Mouse (Mus musculus) heart, embryonic 14.5 days (tissue): ENCODE results near the gene Ly6g6d. TPM values are rescaled to one million over a fixed set of nuclear protein-coding genes. Genes with fewer than 3 reads are reported as not detected.

Experiments
- ATAC-seq: fragments of 200-750 bp; cut with Nextera tagmentation; 2 replicates; pipeline ENCODE4 v1.8.0; 2017; ENCODE audit warnings: low read depth, moderate TSS enrichment; ENCODE audit not compliant: insufficient number of reproducible peaks, insufficient read depth, low FRiP score
- H3K27ac ChIP-seq, 2 experiments: fragments of 200-500 bp in 1 of 2; fragments of 300-500 bp in 1 of 2; sonication (generic) in 1 of 2; replicated peaks in 1 of 2; 2 replicates each; pipeline ENCODE4 v1.5.1; 2012 to 2014; ENCODE audit warnings: low read depth in 2 of 2, low read length in 2 of 2, control low read depth in 1 of 2, mild to moderate bottlenecking in 1 of 2, mixed read lengths in 1 of 2; ENCODE audit not compliant: control insufficient read depth in 1 of 2, insufficient read depth in 1 of 2
- H3K27me3 ChIP-seq: fragments of 300-500 bp; sonication (generic); 2 replicates; pipeline ENCODE4 v1.6.1; 2014; ENCODE audit warnings: mild to moderate bottlenecking, low read length, control low read depth; ENCODE audit not compliant: control insufficient read depth, insufficient read depth
- H3K36me3 ChIP-seq: fragments of 300-500 bp; sonication (generic); 2 replicates; pipeline ENCODE4 v1.6.1; 2014; ENCODE audit warnings: mild to moderate bottlenecking, control low read depth, low read length, mixed read lengths; ENCODE audit not compliant: control insufficient read depth, insufficient read depth
- H3K4me1 ChIP-seq, 2 experiments: fragments of 200-500 bp in 1 of 2; fragments of 300-500 bp in 1 of 2; sonication (generic) in 1 of 2; 2 replicates each; pipeline ENCODE4 v1.6.1; 2012 to 2014; ENCODE audit warnings: low read length in 2 of 2, control low read depth in 1 of 2, mixed read lengths in 1 of 2; ENCODE audit not compliant: control insufficient read depth in 2 of 2, insufficient read depth in 2 of 2
- H3K4me2 ChIP-seq: fragments of 300-500 bp; sonication (generic); 2 replicates; pipeline ENCODE4 v1.6.1; 2014; ENCODE audit warnings: mild to moderate bottlenecking, low read length
- H3K4me3 ChIP-seq, 2 experiments: fragments of 200-500 bp in 1 of 2; fragments of 300-500 bp in 1 of 2; sonication (generic) in 1 of 2; 2 replicates each; pipeline ENCODE4 v1.5.1; 2012 to 2014; ENCODE audit warnings: low read length in 2 of 2, mild to moderate bottlenecking in 2 of 2, control low read depth in 1 of 2, low read depth in 1 of 2, moderate library complexity in 1 of 2; ENCODE audit not compliant: control insufficient read depth in 1 of 2, insufficient read depth in 1 of 2
- H3K9ac ChIP-seq: fragments of 300-500 bp; sonication (generic); 2 replicates; pipeline ENCODE4 v1.6.1; 2014; ENCODE audit warnings: mild to moderate bottlenecking, low read length
- H3K9me3 ChIP-seq: fragments of 300-500 bp; sonication (generic); 2 replicates; pipeline ENCODE4 v1.6.1; 2016; ENCODE audit warnings: low read length, control low read depth; ENCODE audit not compliant: control insufficient read depth
- WGBS: fragments of 180-500 bp; shearing (Covaris S2); extraction: QIAGEN DNeasy Blood & Tissue Kit; methylation state at CpG from one replicate; pipeline ENCODE4 v1.1.7; 2014; 5-methylcytosine and 5-hydroxymethylcytosine counted together
- polyA plus RNA-seq: library from polyadenylated mRNA; unstranded; fragments of >200 nt; fragmentation: Nextera tagmentation; extraction: Ambion mirVana; gene quantifications from 2 replicates; pipeline ENCODE4 v1.2.1, GENCODE M21; 2014

Ly6g6d gene
- polyA plus RNA-seq, 1 experiment from 2014 or later, result 1.9 TPM

- H3K4me3 ChIP-seq, result peak within 1 kb of the TSS; percentile 77 to 94
- WGBS, result under 1% methylated on average over 19 of the region's 19 CpGs
- no peak for ATAC-seq
These were observed 44.0 kb upstream of the Ly6g6d start, which contains the start of gene Csnk2b for GRCm38 (mm10) chr17:35121871-35122303. Gene Csnk2b (minus strand): TSS chr17:35122053.

DNA sequence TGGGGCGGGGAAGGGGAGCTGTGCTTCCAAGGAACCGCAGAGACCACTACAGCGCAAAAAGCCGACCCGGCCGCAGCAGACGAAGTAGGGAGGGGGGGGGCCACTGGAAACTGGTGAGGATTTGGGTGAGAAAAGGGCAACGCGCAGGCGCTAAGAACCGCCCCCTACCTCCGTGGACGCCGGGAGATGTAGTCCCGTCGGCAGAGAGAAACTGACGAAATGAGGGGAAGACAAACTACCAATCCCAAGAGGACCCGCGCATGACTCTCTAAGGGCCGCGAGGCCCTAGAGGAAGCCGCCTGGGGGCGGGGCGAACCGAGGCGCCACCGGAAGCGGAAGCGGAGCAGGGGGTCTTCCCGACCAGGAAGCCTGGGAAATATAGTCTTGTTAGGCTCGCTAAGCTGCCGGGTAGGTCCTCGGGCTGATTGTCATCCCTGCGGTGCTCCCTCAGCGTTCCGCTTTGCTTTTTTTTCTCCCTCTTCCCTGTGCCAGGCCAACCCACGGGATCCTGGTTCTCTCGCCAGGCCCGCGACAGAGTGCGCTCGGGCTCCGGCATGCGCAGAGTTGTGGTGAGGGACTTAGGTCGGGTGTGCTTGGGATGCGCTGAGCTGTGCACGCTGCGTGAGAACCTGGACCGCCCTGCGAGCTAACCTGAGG, 43.4 kb upstream of the Ly6g6d start, which contains the start of gene Gpank1:
Gene Gpank1, plus strand, starts transcription at position 313 of the 657 bp plus-strand sequence.
- peaks cover 54% of the 10 kb centered on the region for H3K36me3 ChIP-seq
- H3K4me1 ChIP-seq, result peaks cover 4 to 23% of the 10 kb centered on the region in 2 experiments
- peak; percentile 92 for ATAC-seq
- peak within 1 kb of the TSS; percentile 96 for H3K4me2 ChIP-seq
- H3K9ac ChIP-seq, result peak within 1 kb of the TSS; percentile 98
- peak within 1 kb of the TSS; percentile 80 to 83 for H3K27ac ChIP-seq
- under 1% methylated on average over 48 of the region's 50 CpGs for WGBS
- peak within 1 kb of the TSS; percentile 77 to 94 for H3K4me3 ChIP-seq
- H3K9me3 ChIP-seq, result no peaks in the 10 kb centered on the region
- H3K27me3 ChIP-seq, result no peaks in the 10 kb centered on the region

More at GRCm38 (mm10) chr17:35121871-35122303, 44.0 kb upstream of the Ly6g6d start, which contains the start of gene Csnk2b:
- H3K9me3 ChIP-seq, result no peaks in the 10 kb centered on the region
- H3K36me3 ChIP-seq, result peaks cover 47% of the 10 kb centered on the region
- peak within 1 kb of the TSS; percentile 80 to 83 for H3K27ac ChIP-seq
- no peaks in the 10 kb centered on the region for H3K27me3 ChIP-seq
- peak within 1 kb of the TSS; percentile 96 for H3K4me2 ChIP-seq
- peak within 1 kb of the TSS; percentile 98 for H3K9ac ChIP-seq
- H3K4me1 ChIP-seq, result peaks cover 4 to 23% of the 10 kb centered on the region in 2 experiments

- H3K4me2 ChIP-seq, result peak overlapping the region; percentile 96
- H3K9ac ChIP-seq, result peak overlapping the region; percentile 98
- H3K36me3 ChIP-seq, result peaks cover 59% of the 10 kb centered on the region
- H3K27ac ChIP-seq, result peak overlapping the region; percentile 30 to 57; a peak in 3 of 4 replicates
- no peak for ATAC-seq
- under 1% methylated on average over 33 of the region's 33 CpGs for WGBS
- H3K4me1 ChIP-seq, result peaks cover 4 to 23% of the 10 kb centered on the region in 2 experiments
- no peaks in the 10 kb centered on the region for H3K9me3 ChIP-seq
- H3K27me3 ChIP-seq, result no peaks in the 10 kb centered on the region
- peak overlapping the region; percentile 77 to 94 for H3K4me3 ChIP-seq
These were observed 42.9 kb upstream of the Ly6g6d start for GRCm38 (mm10) chr17:35120745-35121142.

GRCm38 (mm10) chr17:35115046-35116019, 37.5 kb upstream of the Ly6g6d start, which contains the start of gene Ly6g5b:
Gene Ly6g5b (minus strand): TSS chr17:35115428.
- Histone ChIP-seq H3K36me3 (peaks cover 60% of the 10 kb centered on the region), H3K27me3 (no peaks in the 10 kb centered on the region)

DNA sequence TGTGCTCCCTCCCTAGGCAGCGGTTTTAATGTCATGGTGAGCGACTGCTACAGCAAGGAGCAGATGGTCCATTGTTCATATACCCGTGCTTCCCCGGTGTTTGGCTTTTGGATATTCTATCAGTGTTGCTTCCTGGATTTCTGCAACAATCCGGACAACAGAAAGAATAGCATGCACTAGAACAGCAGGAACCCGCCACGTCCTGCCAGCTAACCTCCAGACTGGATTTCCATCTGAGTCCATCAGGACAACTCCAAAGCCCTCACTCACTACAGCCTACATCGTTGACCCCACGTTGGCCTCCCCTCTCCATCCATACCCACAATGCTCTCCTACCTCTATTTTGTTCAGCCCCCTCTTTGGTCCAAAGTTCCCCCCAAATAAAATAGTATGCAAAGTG, 33.9 kb upstream of the Ly6g6d start:
- no peaks in the 10 kb centered on the region for H3K4me1 ChIP-seq
- 59% methylated on average over 9 of the region's 9 CpGs for WGBS
- peaks cover 30% of the 10 kb centered on the region for H3K36me3 ChIP-seq
- H3K9ac ChIP-seq, result 0 out of 2 replicates have a peak overlapping the region, but pooled peaks have one; percentile 41
- H3K9me3 ChIP-seq, result no peaks in the 10 kb centered on the region
- no peaks in the 10 kb centered on the region for H3K27me3 ChIP-seq
- H3K27ac ChIP-seq, result peak overlapping the region; percentile 61 to 65; a peak in 2 of 4 replicates
- no peak for ATAC-seq
- H3K4me2 ChIP-seq, result peak overlapping the region; percentile 31; the same call in 1 of the 2 replicates
- no peak overlapping the region for H3K4me3 ChIP-seq

More at GRCm38 (mm10) chr17:35115046-35116019, 37.5 kb upstream of the Ly6g6d start, which contains the start of gene Ly6g5b:
- 80% methylated on average over 8 of the region's 8 CpGs for WGBS
- H3K27ac ChIP-seq, result no peak within 1 kb of the TSS
- H3K9me3 ChIP-seq, result no peaks in the 10 kb centered on the region
- no peak for ATAC-seq
- no peak within 1 kb of the TSS for H3K4me3 ChIP-seq
- H3K9ac ChIP-seq, result no peak within 1 kb of the TSS
- H3K4me2 ChIP-seq, result no peak within 1 kb of the TSS
- H3K4me1 ChIP-seq, result peaks cover 2 to 7% of the 10 kb centered on the region in 2 experiments; a peak in 2 of 4 replicates

GRCm38 (mm10) chr17:35108097-35108496, 30.2 kb upstream of the Ly6g6d start, which contains the start of gene Ly6g5c:
Gene Ly6g5c (plus strand): TSS chr17:35108279.
- Histone ChIP-seq H3K4me3 (no peak within 1 kb of the TSS), H3K4me2 (no peak within 1 kb of the TSS), H3K27ac (no peak within 1 kb of the TSS), H3K27me3 (no peaks in the 10 kb centered on the region), H3K9ac (no peak within 1 kb of the TSS), H3K9me3 (no peaks in the 10 kb centered on the region), H3K4me1 (peaks cover 5% of the 10 kb centered on the region in 2 experiments; a peak in 3 of 4 replicates), H3K36me3 (peaks cover 16% of the 10 kb centered on the region)
- WGBS, result 82% methylated on average over 6 of the region's 6 CpGs
- ATAC-seq, result no peak

DNA sequence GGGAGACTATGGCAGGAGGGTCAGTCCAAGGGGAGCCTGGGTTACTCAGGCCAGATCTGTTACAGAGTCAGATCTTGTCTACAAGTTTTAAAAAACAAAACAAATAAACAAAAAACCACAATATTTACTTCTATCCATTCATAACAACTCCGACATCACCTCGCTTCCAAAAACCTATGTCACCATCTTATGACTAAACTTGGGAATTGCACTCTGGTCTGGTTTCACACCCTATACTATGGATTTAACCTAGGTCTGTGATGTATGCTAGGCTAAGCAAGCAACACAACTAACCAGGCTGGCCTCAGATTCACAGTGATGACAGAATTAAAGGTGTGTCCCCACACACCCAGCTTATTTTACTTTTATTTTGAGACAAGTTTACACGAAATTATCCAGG, 28.7 kb upstream of the Ly6g6d start:
- H3K4me2 ChIP-seq, result no peak overlapping the region
- no peak overlapping the region for H3K27ac ChIP-seq
- peaks cover 7 to 12% of the 10 kb centered on the region in 2 experiments; a peak in 3 of 4 replicates for H3K4me1 ChIP-seq
- WGBS, result 68% methylated on average over 3 of the region's 3 CpGs
- no peak overlapping the region for H3K9ac ChIP-seq
- ATAC-seq, result no peak
- no peak overlapping the region for H3K4me3 ChIP-seq
- no peaks in the 10 kb centered on the region for H3K9me3 ChIP-seq
- H3K36me3 ChIP-seq, result peaks cover 31% of the 10 kb centered on the region
- no peaks in the 10 kb centered on the region for H3K27me3 ChIP-seq
